Mouse (Mus musculus): ENCODE data around the gene Mag.

GRCm38 (mm10) chr7:30881367-30881766, 33.3 kb downstream of the Mag start:
- TF ChIP-seq CTCF (conservative IDR thresholded peaks at IDR 0.05; ENCODE audit: low read length) (no peak), POU5F1 (IDR thresholded peaks at IDR 0.05; ENCODE audit: borderline replicate concordance, low read length) (no peak)

All from E14TG2a.4 (cell line).